Mouse (Mus musculus) neural tube, embryonic 15.5 days (tissue): ENCODE results near the gene Slc12a8. TPM values are rescaled to one million over a fixed set of nuclear protein-coding genes. Genes with fewer than 3 reads are reported as not detected.

Source experiments
- ATAC-seq: fragments of 200-750 bp; cut with Nextera tagmentation; 2 replicates; pipeline ENCODE4 v1.8.0; 2017; ENCODE audit warnings: mild to moderate bottlenecking, moderate TSS enrichment, moderate library complexity; ENCODE audit not compliant: low FRiP score
- H3K27ac ChIP-seq: fragments of 300-500 bp; sonication (generic); replicated peaks from 2 replicates; pipeline ENCODE4 v1.5.1; 2015; ENCODE audit warnings: mild to moderate bottlenecking, inconsistent platforms
- H3K27me3 ChIP-seq: fragments of 300-500 bp; sonication (generic); replicated peaks from 2 replicates; pipeline ENCODE4 v1.6.1; 2015; ENCODE audit warnings: inconsistent platforms
- H3K36me3 ChIP-seq: fragments of 300-500 bp; sonication (generic); 2 replicates; pipeline ENCODE4 v1.6.1; 2015; ENCODE audit warnings: inconsistent platforms
- H3K4me1 ChIP-seq: fragments of 300-500 bp; sonication (generic); 2 replicates; pipeline ENCODE4 v1.6.1; 2015; ENCODE audit warnings: inconsistent platforms
- H3K4me2 ChIP-seq: fragments of 300-500 bp; sonication (generic); 2 replicates; pipeline ENCODE4 v1.6.1; 2015; ENCODE audit warnings: inconsistent platforms, mild to moderate bottlenecking, moderate library complexity
- H3K4me3 ChIP-seq: fragments of 300-500 bp; sonication (generic); replicated peaks from 2 replicates; pipeline ENCODE4 v1.5.1; 2015; ENCODE audit warnings: mild to moderate bottlenecking, inconsistent platforms
- H3K9ac ChIP-seq: fragments of 300-500 bp; sonication (generic); replicated peaks from 2 replicates; pipeline ENCODE4 v1.6.1; 2015; ENCODE audit warnings: mild to moderate bottlenecking, inconsistent platforms
- H3K9me3 ChIP-seq: fragments of 300-500 bp; sonication (generic); replicated peaks from 2 replicates; pipeline ENCODE4 v1.6.1; 2016; ENCODE audit warnings: inconsistent platforms
- WGBS: fragments of 180-500 bp; shearing (Covaris S2); methylation state at CpG from one replicate; pipeline ENCODE4 v1.1.7; 2015; ENCODE audit warnings: mixed read lengths; 5-methylcytosine and 5-hydroxymethylcytosine counted together
- polyA plus RNA-seq: library from polyadenylated mRNA; unstranded; fragments of >200 nt; fragmentation: Nextera tagmentation; extraction: Ambion mirVana; gene quantifications from 2 replicates; pipeline ENCODE4 v1.2.1, GENCODE M21; 2015

Slc12a8 gene
- polyA plus RNA-seq, 1 experiment from 2014 or later = 0.72 TPM

- no peak overlapping the region for H3K9ac ChIP-seq
- WGBS = 82% methylated on average over 4 of the region's 4 CpGs
- ATAC-seq = no peak
Measured at GRCm38 (mm10) chr16:33545530-33545929, 28.4 kb downstream of the Slc12a8 start.

GRCm38 (mm10) chr16:33553689-33554342 is 36.7 kb downstream of the Slc12a8 start:
- no peaks in the 10 kb centered on the region for H3K36me3 ChIP-seq
- no peak for ATAC-seq
- 46% methylated on average over 9 of the region's 9 CpGs for WGBS

More at GRCm38 (mm10) chr16:33545530-33545929, 28.4 kb downstream of the Slc12a8 start:
- Histone ChIP-seq H3K4me2 (no peak overlapping the region), H3K36me3 (no peaks in the 10 kb centered on the region), H3K4me3 (no peak overlapping the region), H3K9me3 (no peaks in the 10 kb centered on the region), H3K27me3 (no peaks in the 10 kb centered on the region), H3K4me1 (no peaks in the 10 kb centered on the region), H3K27ac (no peak overlapping the region)

GRCm38 (mm10) chr16:33558121-33558520 is 41.0 kb downstream of the Slc12a8 start:
- no peaks in the 10 kb centered on the region for H3K36me3 ChIP-seq
- no peak overlapping the region for H3K27ac ChIP-seq
- H3K27me3 ChIP-seq = no peaks in the 10 kb centered on the region
- H3K4me2 ChIP-seq = no peak overlapping the region
- WGBS = 85% methylated on average over 12 of the region's 12 CpGs
- H3K4me1 ChIP-seq = peaks cover 6% of the 10 kb centered on the region
- no peaks in the 10 kb centered on the region for H3K9me3 ChIP-seq
- no peak for ATAC-seq
- H3K4me3 ChIP-seq = no peak overlapping the region
- H3K9ac ChIP-seq = no peak overlapping the region

More at GRCm38 (mm10) chr16:33553689-33554342, 36.7 kb downstream of the Slc12a8 start:
- H3K9me3 ChIP-seq = no peaks in the 10 kb centered on the region
- no peak overlapping the region for H3K9ac ChIP-seq
- H3K4me3 ChIP-seq = no peak overlapping the region
- no peaks in the 10 kb centered on the region for H3K27me3 ChIP-seq
- H3K4me1 ChIP-seq = peaks cover 6% of the 10 kb centered on the region
- no peak overlapping the region for H3K4me2 ChIP-seq
- no peak overlapping the region for H3K27ac ChIP-seq

- WGBS = 4% methylated on average over 6 of the region's 6 CpGs
- Histone ChIP-seq H3K9ac (no peak overlapping the region), H3K27ac (no peak overlapping the region)
Measured at GRCm38 (mm10) chr16:33560281-33560680, 43.2 kb downstream of the Slc12a8 start.

GRCm38 (mm10) chr16:33561308-33562009 is 44.3 kb downstream of the Slc12a8 start:
- Histone ChIP-seq H3K9me3 (no peaks in the 10 kb centered on the region), H3K4me2 (no peak overlapping the region), H3K4me1 (0 out of 2 replicates have a peak, but pooled peaks cover 2% of the 10 kb centered on the region), H3K27me3 (no peaks in the 10 kb centered on the region), H3K36me3 (no peaks in the 10 kb centered on the region), H3K9ac (no peak overlapping the region), H3K4me3 (no peak overlapping the region), H3K27ac (no peak overlapping the region)
- 80% methylated on average over 12 of the region's 12 CpGs for WGBS
- no peak for ATAC-seq

More at GRCm38 (mm10) chr16:33560281-33560680, 43.2 kb downstream of the Slc12a8 start:
- Histone ChIP-seq H3K4me1 (0 out of 2 replicates have a peak, but pooled peaks cover 2% of the 10 kb centered on the region), H3K4me2 (no peak overlapping the region), H3K9me3 (no peaks in the 10 kb centered on the region), H3K4me3 (no peak overlapping the region), H3K36me3 (no peaks in the 10 kb centered on the region), H3K27me3 (no peaks in the 10 kb centered on the region)
- ATAC-seq = peak; percentile 47; the same call in 1 of the 2 replicates

- 0 out of 2 replicates have a peak, but pooled peaks cover 5% of the 10 kb centered on the region for H3K4me1 ChIP-seq
- H3K9ac ChIP-seq = no peak overlapping the region
- H3K9me3 ChIP-seq = no peaks in the 10 kb centered on the region
- ATAC-seq = no peak
- no peak overlapping the region for H3K4me3 ChIP-seq
- no peaks in the 10 kb centered on the region for H3K27me3 ChIP-seq
- H3K36me3 ChIP-seq = no peaks in the 10 kb centered on the region
- H3K4me2 ChIP-seq = no peak overlapping the region
- H3K27ac ChIP-seq = no peak overlapping the region
- WGBS = 80% methylated on average over 12 of the region's 12 CpGs
Measured at GRCm38 (mm10) chr16:33562874-33563537, 45.9 kb downstream of the Slc12a8 start.

- ATAC-seq = no peak
- WGBS = 69% methylated on average over 5 of the region's 5 CpGs
- H3K27me3 ChIP-seq = no peaks in the 10 kb centered on the region
- H3K4me1 ChIP-seq = 0 out of 2 replicates have a peak, but pooled peaks cover 8% of the 10 kb centered on the region
- H3K4me2 ChIP-seq = no peak overlapping the region
- H3K9ac ChIP-seq = no peak overlapping the region
- no peak overlapping the region for H3K27ac ChIP-seq
- H3K9me3 ChIP-seq = no peaks in the 10 kb centered on the region
- H3K36me3 ChIP-seq = no peaks in the 10 kb centered on the region
- H3K4me3 ChIP-seq = no peak overlapping the region
Measured at GRCm38 (mm10) chr16:33563538-33564013, 46.4 kb downstream of the Slc12a8 start.

- Histone ChIP-seq H3K36me3 (no peaks in the 10 kb centered on the region), H3K27ac (no peak overlapping the region), H3K4me1 (0 out of 2 replicates have a peak, but pooled peaks cover 8% of the 10 kb centered on the region), H3K4me3 (no peak overlapping the region), H3K9ac (no peak overlapping the region), H3K27me3 (no peaks in the 10 kb centered on the region), H3K9me3 (no peaks in the 10 kb centered on the region), H3K4me2 (no peak overlapping the region)
- no peak for ATAC-seq
- 87% methylated on average over 10 of the region's 10 CpGs for WGBS
Measured at GRCm38 (mm10) chr16:33566467-33566866, 49.3 kb downstream of the Slc12a8 start.

- H3K4me3 ChIP-seq = no peak overlapping the region
- 0 out of 2 replicates have a peak, but pooled peaks cover 8% of the 10 kb centered on the region for H3K4me1 ChIP-seq
- no peak overlapping the region for H3K9ac ChIP-seq
- H3K27ac ChIP-seq = no peak overlapping the region
- ATAC-seq = no peak
- H3K27me3 ChIP-seq = no peaks in the 10 kb centered on the region
- H3K36me3 ChIP-seq = no peaks in the 10 kb centered on the region
- H3K4me2 ChIP-seq = no peak overlapping the region
- WGBS = 59% methylated on average over 4 of the region's 4 CpGs
- no peaks in the 10 kb centered on the region for H3K9me3 ChIP-seq
Measured at GRCm38 (mm10) chr16:33567736-33568135, 50.6 kb downstream of the Slc12a8 start.

GRCm38 (mm10) chr16:33568269-33569016 is 51.3 kb downstream of the Slc12a8 start:
- no peak overlapping the region for H3K9ac ChIP-seq
- 0 out of 2 replicates have a peak, but pooled peaks cover 5% of the 10 kb centered on the region for H3K4me1 ChIP-seq
- no peaks in the 10 kb centered on the region for H3K27me3 ChIP-seq
- H3K4me3 ChIP-seq = no peak overlapping the region
- H3K36me3 ChIP-seq = no peaks in the 10 kb centered on the region
- 84% methylated on average over 12 of the region's 12 CpGs for WGBS
- ATAC-seq = no peak
- no peak overlapping the region for H3K27ac ChIP-seq
- no peaks in the 10 kb centered on the region for H3K9me3 ChIP-seq
- no peak overlapping the region for H3K4me2 ChIP-seq

GRCm38 (mm10) chr16:33572646-33573045 is 55.5 kb downstream of the Slc12a8 start:
- WGBS = 87% methylated on average over 6 of the region's 6 CpGs
- Histone ChIP-seq H3K4me2 (no peak overlapping the region), H3K27me3 (no peaks in the 10 kb centered on the region), H3K36me3 (no peaks in the 10 kb centered on the region), H3K27ac (no peak overlapping the region), H3K9ac (no peak overlapping the region), H3K9me3 (no peaks in the 10 kb centered on the region), H3K4me1 (0 out of 2 replicates have a peak, but pooled peaks cover 3% of the 10 kb centered on the region), H3K4me3 (no peak overlapping the region)
- ATAC-seq = no peak
